Mouse (Mus musculus) ES-Bruce4 (cell line): Measurements from ENCODE around the gene Ust.

Experiments used
- CTCF ChIP-seq: IDR thresholded peaks from one replicate; pipeline ENCODE4 v1.8.1; 2011; ENCODE audit warnings: low read depth, low read length
- POLR2A ChIP-seq: IDR thresholded peaks from one replicate; pipeline ENCODE4 v1.8.1; 2011; ENCODE audit warnings: low read length; ENCODE audit not compliant: insufficient read depth

DNA sequence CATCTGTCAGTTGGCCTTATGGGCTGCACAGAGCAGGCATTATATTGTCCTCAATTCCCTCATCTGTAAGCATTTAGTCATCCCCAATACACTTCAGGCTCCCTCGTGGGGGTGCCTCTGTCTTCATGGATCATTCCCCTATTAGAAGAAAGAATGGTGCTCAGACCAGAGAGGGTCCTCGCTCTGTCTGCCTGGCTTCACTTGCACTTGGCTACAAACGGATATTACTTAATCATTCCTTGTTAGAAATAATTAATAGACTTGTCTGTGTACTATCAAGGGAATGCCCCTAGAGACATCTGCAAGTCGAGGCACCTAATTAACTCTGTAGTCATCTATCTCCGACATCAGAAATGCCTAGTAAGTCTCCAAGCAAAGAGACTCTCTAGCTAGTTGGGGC is 171.1 kb downstream of the Ust start:
- no peak for TF ChIP-seq CTCF
- no peak for TF ChIP-seq POLR2A
